Mouse (Mus musculus) adrenal gland, postnatal 36 days (tissue): Measurements from ENCODE around the gene Ube2b. TPM values are rescaled to one million over a fixed set of nuclear protein-coding genes. Genes with fewer than 3 reads are reported as not detected.

Source experiments
- DNase-seq, 2 experiments: peaks; one replicate each; pipeline ENCODE4 v3.0.0; 2021; ENCODE audit warnings: mixed read lengths in 1 of 2
- total RNA-seq, 2 experiments: library from RNA; stranded (reverse); gene quantifications; 2 replicates each; pipeline ENCODE4 v1.2.3; 2021

Gene Ube2b
- total RNA-seq, 2 experiments from 2014 or later, result 145 to 160 TPM

DNA sequence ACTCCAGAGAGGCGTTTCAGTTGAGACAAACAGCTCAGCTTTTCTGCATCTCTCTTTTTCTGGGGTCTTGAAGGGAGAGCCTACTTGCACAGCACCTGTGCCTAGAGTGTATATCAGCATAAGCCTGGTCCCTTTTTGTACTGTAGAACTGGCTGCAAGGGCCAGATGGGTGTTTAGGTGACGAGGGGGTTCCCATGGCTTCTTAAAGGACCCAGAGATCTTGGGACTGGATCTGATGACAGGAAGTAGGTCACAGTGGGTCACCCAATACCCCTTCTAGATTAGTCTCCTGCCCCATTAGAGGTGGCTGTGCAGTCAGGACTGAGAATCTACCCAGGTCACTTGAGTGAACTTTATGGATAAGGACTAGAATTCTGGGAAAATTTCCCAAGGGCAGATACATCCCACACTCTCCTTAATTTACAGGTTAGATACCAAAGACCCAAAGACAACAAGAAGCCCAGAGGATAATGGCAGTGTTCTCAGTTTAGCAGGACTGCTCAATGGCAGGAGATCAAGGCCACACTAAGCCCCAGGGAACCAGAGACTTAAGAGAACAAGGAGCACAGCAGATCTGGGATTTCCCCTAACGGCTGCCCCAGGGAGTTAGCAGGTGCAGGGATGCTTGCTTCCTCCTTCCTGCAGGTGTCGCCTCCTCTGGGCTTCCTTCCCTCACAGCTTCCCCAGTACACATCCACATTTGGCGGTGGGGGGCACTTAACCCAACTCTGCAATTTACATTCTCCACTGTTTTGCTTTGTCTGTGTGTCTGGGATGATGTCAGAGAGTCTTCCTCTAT, 64.7 kb downstream of the Ube2b start:
- no peak for DNase-seq

Other genes starting within 250 kb of the Ube2b start
- 10 to 100 TPM; 33.9 to 34.9 TPM for gene Sec24a, start 237.1 kb downstream of the Ube2b start, total RNA-seq
- gene Sar1b, start 237.1 kb downstream of the Ube2b start, total RNA-seq, result 100 to 1,000 TPM in 1 of 2 experiments, 10 to 100 TPM in 1; 95.5 to 112 TPM
- gene Jade2, start 143.1 kb downstream of the Ube2b start, total RNA-seq, result 10 to 100 TPM; 17.8 to 18.3 TPM
- 10 to 100 TPM; 17.8 to 18.2 TPM for gene Cdkn2aipnl, start 33.1 kb downstream of the Ube2b start, total RNA-seq
- 1 to 10 TPM; 3.3 to 4.8 TPM for gene Cdkl3, start 3.5 kb upstream of the Ube2b start, total RNA-seq
- gene Ppp2ca, start 97.9 kb upstream of the Ube2b start, total RNA-seq, result 10 to 100 TPM; 78.0 to 84.2 TPM
- gene Olfr1373, start 144.8 kb upstream of the Ube2b start, total RNA-seq, result not detected
- gene Olfr1371, start 213.2 kb upstream of the Ube2b start, total RNA-seq, result not detected
- 100 to 1,000 TPM; 529 to 536 TPM for gene Skp1a, start 231.2 kb upstream of the Ube2b start, total RNA-seq